Mouse (Mus musculus) MEL (cell line): Measurements from ENCODE around the gene Rpl29. TPM values are rescaled to one million over a fixed set of nuclear protein-coding genes. Genes with fewer than 3 reads are reported as not detected.

Source experiments
- DNase-seq: peaks from one replicate; pipeline ENCODE4 v3.0.0; 2011; ENCODE audit warnings: low read depth, low spot score
- H3K27ac ChIP-seq: 2 replicates; pipeline ENCODE4 v1.5.1; 2012; ENCODE audit warnings: low read depth, mild to moderate bottlenecking, control low read depth, low read length, moderate library complexity; ENCODE audit not compliant: control insufficient read depth
- H3K27me3 ChIP-seq, 2 experiments: fragments of 150-350 bp in 1 of 2; sonication (generic) in 1 of 2; 2 replicates each; pipeline ENCODE4 v1.6.1; 2012; ENCODE audit warnings: low read length in 2 of 2, mild to moderate bottlenecking in 2 of 2, improper control_type of control experiment in 1 of 2, moderate library complexity in 1 of 2; ENCODE audit not compliant: insufficient read depth in 2 of 2, control insufficient read depth in 1 of 2
- H3K36me3 ChIP-seq, 2 experiments: 2 replicates each; pipeline ENCODE4 v1.6.1; 2012 to 2014; ENCODE audit warnings: low read length in 2 of 2, improper control_type of control experiment in 1 of 2, inconsistent platforms in 1 of 2, mild to moderate bottlenecking in 1 of 2; ENCODE audit not compliant: insufficient read depth in 2 of 2, control insufficient read depth in 1 of 2
- H3K4me1 ChIP-seq, 2 experiments: fragments of 150-350 bp in 1 of 2; sonication (generic) in 1 of 2; 2 replicates each; pipeline ENCODE4 v1.6.1; 2012; ENCODE audit warnings: low read length in 2 of 2, improper control_type of control experiment in 1 of 2, mild to moderate bottlenecking in 1 of 2; ENCODE audit not compliant: insufficient read depth in 2 of 2, control insufficient read depth in 1 of 2
- H3K4me3 ChIP-seq, 2 experiments: fragments of 150-350 bp in 1 of 2; sonication (generic) in 1 of 2; 2 replicates each; pipeline ENCODE4 v1.5.1; 2012; ENCODE audit warnings: low read depth in 2 of 2, low read length in 2 of 2, mild to moderate bottlenecking in 2 of 2, moderate library complexity in 2 of 2, control low read depth in 1 of 2, improper control_type of control experiment in 1 of 2; ENCODE audit not compliant: control insufficient read depth in 1 of 2, insufficient read depth in 1 of 2
- H3K79me2 ChIP-seq: 2 replicates; pipeline ENCODE4 v1.6.1; 2012; ENCODE audit warnings: mild to moderate bottlenecking, low read length, moderate library complexity; ENCODE audit not compliant: control insufficient read depth, poor library complexity, insufficient read depth
- H3K9ac ChIP-seq: 2 replicates; pipeline ENCODE4 v1.6.1; 2012; ENCODE audit warnings: low read depth, mild to moderate bottlenecking, control low read depth, low read length, moderate library complexity; ENCODE audit not compliant: control insufficient read depth, poor library complexity, severe bottlenecking
- H3K9me3 ChIP-seq: fragments of 150-350 bp; sonication (generic); replicated peaks from 2 replicates; pipeline ENCODE4 v1.6.1; 2012; ENCODE audit warnings: mild to moderate bottlenecking, low read length, improper control_type of control experiment, moderate library complexity; ENCODE audit not compliant: insufficient read depth
- CHD1 ChIP-seq: IDR thresholded peaks from 2 replicates; pipeline ENCODE4 v1.6.1; 2012; ENCODE audit warnings: low read depth, mild to moderate bottlenecking, inconsistent platforms, low read length, improper control_type of control experiment
- CTCF ChIP-seq, 3 experiments: IDR thresholded peaks in 2 of 3; conservative IDR thresholded peaks in 1 of 3; 2 replicates each; pipeline ENCODE4 v1.5.1; 2011 to 2012; ENCODE audit warnings: low read length in 3 of 3, low read depth in 2 of 3, mild to moderate bottlenecking in 2 of 3, improper control_type of control experiment in 1 of 3, inconsistent platforms in 1 of 3, mixed read lengths in 1 of 3, moderate library complexity in 1 of 3; ENCODE audit not compliant: control insufficient read depth in 1 of 3, insufficient read depth in 1 of 3, poor library complexity in 1 of 3, severe bottlenecking in 1 of 3
- ELF1 ChIP-seq: IDR thresholded peaks from 2 replicates; pipeline ENCODE4 v1.6.1; 2014; ENCODE audit warnings: low read depth, mild to moderate bottlenecking, inconsistent platforms, low read length, improper control_type of control experiment, moderate library complexity
- EP300 ChIP-seq, 2 experiments: IDR thresholded peaks; 2 replicates each; pipeline ENCODE4 v1.6.1; 2011; ENCODE audit warnings: improper control_type of control experiment in 2 of 2, low read length in 2 of 2, low read depth in 1 of 2, mild to moderate bottlenecking in 1 of 2
- ETS1 ChIP-seq: IDR thresholded peaks from 2 replicates; pipeline ENCODE4 v1.6.1; 2012; ENCODE audit warnings: low read depth, mild to moderate bottlenecking, inconsistent platforms, low read length, improper control_type of control experiment, moderate library complexity
- GABPA ChIP-seq: IDR thresholded peaks from 2 replicates; pipeline ENCODE4 v1.6.1; 2012; ENCODE audit warnings: low read depth, mild to moderate bottlenecking, inconsistent platforms, low read length, improper control_type of control experiment, moderate library complexity
- GATA1 ChIP-seq: IDR thresholded peaks from 2 replicates; pipeline ENCODE4 v1.6.1; 2011; ENCODE audit warnings: low read depth, low read length, improper control_type of control experiment
- HCFC1 ChIP-seq: IDR thresholded peaks from 2 replicates; pipeline ENCODE4 v1.6.1; 2012; ENCODE audit warnings: low read depth, mild to moderate bottlenecking, inconsistent platforms, low read length, improper control_type of control experiment, moderate library complexity
- JUND ChIP-seq: IDR thresholded peaks from 2 replicates; pipeline ENCODE4 v1.6.1; 2011; ENCODE audit warnings: low read depth, mild to moderate bottlenecking, improper control_type of control experiment, low read length
- MAFK ChIP-seq: IDR thresholded peaks from 2 replicates; pipeline ENCODE4 v1.6.1; 2011; ENCODE audit warnings: low read depth, mild to moderate bottlenecking, low read length, improper control_type of control experiment, borderline replicate concordance
- MYC ChIP-seq: IDR thresholded peaks from 2 replicates; pipeline ENCODE4 v1.6.1; 2011; ENCODE audit warnings: low read depth, mild to moderate bottlenecking, low read length, improper control_type of control experiment, moderate library complexity
- NRF1 ChIP-seq: IDR thresholded peaks from 2 replicates; pipeline ENCODE4 v1.6.1; 2014; ENCODE audit warnings: low read depth, mild to moderate bottlenecking, inconsistent platforms, low read length, improper control_type of control experiment, moderate library complexity; ENCODE audit not compliant: poor library complexity, insufficient read depth, severe bottlenecking
- POLR2AphosphoS2 ChIP-seq: IDR thresholded peaks from 2 replicates; pipeline ENCODE4 v1.6.1; 2011; ENCODE audit warnings: low read length, improper control_type of control experiment
- RAD21 ChIP-seq: IDR thresholded peaks from 2 replicates; pipeline ENCODE4 v1.6.1; 2011; ENCODE audit warnings: mild to moderate bottlenecking, low read depth, low read length, improper control_type of control experiment
- SIN3A ChIP-seq: IDR thresholded peaks from 2 replicates; pipeline ENCODE4 v1.6.1; 2012; ENCODE audit warnings: low read length, improper control_type of control experiment, inconsistent platforms
- TBP ChIP-seq: IDR thresholded peaks from 2 replicates; pipeline ENCODE4 v1.8.0; 2011; ENCODE audit warnings: low read depth, low read length, improper control_type of control experiment
- USF1 ChIP-seq: IDR thresholded peaks from 2 replicates; pipeline ENCODE4 v1.6.1; 2014; ENCODE audit warnings: low read depth, mild to moderate bottlenecking, inconsistent platforms, low read length, improper control_type of control experiment, moderate library complexity
- USF2 ChIP-seq, 2 experiments: IDR thresholded peaks; 2 replicates each; pipeline ENCODE4 v1.6.1; 2011 to 2012; ENCODE audit warnings: improper control_type of control experiment in 2 of 2, low read length in 2 of 2, borderline replicate concordance in 1 of 2, inconsistent platforms in 1 of 2, low read depth in 1 of 2, mild to moderate bottlenecking in 1 of 2; ENCODE audit not compliant: insufficient read depth in 1 of 2
- ZMIZ1 ChIP-seq: IDR thresholded peaks from 2 replicates; pipeline ENCODE4 v1.6.1; 2012; ENCODE audit warnings: low read depth, mild to moderate bottlenecking, inconsistent platforms, low read length, improper control_type of control experiment, moderate library complexity
- polyA plus RNA-seq, 2 experiments: library from polyadenylated mRNA; stranded (reverse) in 1 of 2; unstranded in 1 of 2; fragments of >175 nt in 1 of 2; fragments of >200 nt in 1 of 2; gene quantifications; 2 replicates each; pipeline versions ENCODE4 v1.2.1 to v1.2.4; 2012; ENCODE audit warnings: low replicate concordance in 2 of 2, low read depth in 1 of 2; ENCODE audit not compliant: insufficient read length in 2 of 2, insufficient read depth in 1 of 2, missing spikeins in 1 of 2
- total RNA-seq: library from RNA; depleted of rRNA; stranded (reverse); fragments of 300-350 nt; gene quantifications from 2 replicates; pipeline ENCODE4 v1.2.3, GENCODE M21; 2012

Gene Rpl29
- total and polyA plus RNA-seq, 3 experiments: 60.8 to 761 TPM; not detected in 1

DNA sequence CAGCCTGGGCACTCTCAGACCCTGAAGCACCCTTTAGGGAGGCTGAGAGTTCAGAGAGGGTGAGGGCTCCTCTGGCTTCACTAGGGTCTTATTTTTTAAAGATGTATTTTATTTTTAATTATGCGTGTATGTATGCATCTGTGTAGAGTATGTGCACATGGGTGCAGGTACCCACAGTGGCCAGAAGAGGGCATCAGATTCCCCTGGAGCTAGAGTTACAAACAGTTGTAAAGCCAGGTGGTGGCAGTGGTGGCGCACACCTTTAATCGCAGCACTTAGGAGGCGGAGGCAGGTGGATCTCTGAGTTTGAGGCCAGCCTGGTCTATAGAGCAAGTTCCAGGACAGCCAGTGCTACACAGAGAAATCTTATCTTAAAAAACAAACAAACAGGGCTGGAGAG, 20.2 kb upstream of the Rpl29 start:
- no peaks in the 10 kb centered on the region for H3K9me3 ChIP-seq
- H3K4me3 ChIP-seq: no peak overlapping the region
- no peak for DNase-seq
- H3K79me2 ChIP-seq: no peaks in the 10 kb centered on the region
- H3K27ac ChIP-seq: no peak overlapping the region
- TF ChIP-seq SIN3A (no peak), USF2 (IDR thresholded peaks at IDR 0.05; ENCODE audit: borderline replicate concordance in 1 of 2, insufficient read depth in 1 of 2, low read depth in 1 of 2, low read length in 2 of 2) (no peak), CTCF (IDR thresholded peaks at IDR 0.05 in 2 of 3, conservative IDR thresholded peaks at IDR 0.05 in 1 of 3; ENCODE audit: control insufficient read depth in 1 of 3, insufficient read depth in 1 of 3, low read depth in 2 of 3, low read length in 3 of 3, poor library complexity in 1 of 3, severe bottlenecking in 1 of 3) (peak; percentile 18 to 20 (median 18); a peak in 3 of 6 replicates), RAD21 (no peak), TBP (no peak)
- TF ChIP-seq, all 39 proteins: peak for 1
- no peak overlapping the region for H3K9ac ChIP-seq
- H3K27me3 ChIP-seq: no peaks in the 10 kb centered on the region; a peak in 2 of 4 replicates
- no peaks in the 10 kb centered on the region; a peak in 2 of 4 replicates for H3K36me3 ChIP-seq
- peaks cover 0 to 5% of the 10 kb centered on the region in 2 experiments; a peak in 1 of 4 replicates for H3K4me1 ChIP-seq

DNA sequence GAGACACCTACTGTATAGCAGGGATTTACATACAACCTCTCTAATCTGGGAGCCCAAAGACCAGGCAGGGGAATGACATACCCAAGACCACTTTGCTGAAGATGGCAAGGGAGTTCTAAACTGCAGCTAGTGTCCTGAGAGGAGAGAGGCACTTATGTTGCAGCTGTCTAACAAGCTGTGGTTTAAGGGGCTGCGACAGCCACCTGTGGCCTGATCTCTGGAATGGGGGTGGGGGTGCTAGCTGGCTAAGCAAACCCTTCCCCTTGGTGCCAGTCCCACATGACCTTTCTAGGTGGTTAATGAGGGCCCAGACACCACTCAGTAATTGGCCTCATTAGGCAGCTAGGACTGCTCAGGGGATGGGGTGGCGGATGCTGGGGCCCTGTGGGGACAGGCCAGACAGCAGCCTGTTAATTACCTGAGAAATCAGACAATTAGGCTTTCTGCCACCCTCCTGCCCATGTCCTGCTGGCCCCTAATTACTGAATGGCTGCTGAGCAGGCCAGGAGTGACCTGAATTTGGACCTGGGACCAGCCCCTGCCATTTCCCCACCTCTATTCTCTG, 19.1 kb upstream of the Rpl29 start:
- Histone ChIP-seq H3K27me3 (no peaks in the 10 kb centered on the region; a peak in 2 of 4 replicates), H3K27ac (no peak overlapping the region), H3K9ac (no peak overlapping the region), H3K79me2 (no peaks in the 10 kb centered on the region), H3K4me1 (peaks cover 0 to 5% of the 10 kb centered on the region in 2 experiments; a peak in 1 of 4 replicates), H3K36me3 (no peaks in the 10 kb centered on the region; a peak in 1 of 4 replicates), H3K4me3 (no peak overlapping the region), H3K9me3 (no peaks in the 10 kb centered on the region)
- no peak for DNase-seq
- TF ChIP-seq EP300 (IDR thresholded peaks at IDR 0.05; ENCODE audit: low read depth in 1 of 2, low read length in 2 of 2): no peak
- TF ChIP-seq JUND: no peak
- TF ChIP-seq MAFK: no peak

GRCm38 (mm10) chr9:106411091-106411594, 18.1 kb upstream of the Rpl29 start:
- DNase-seq: no peak
- H3K36me3 ChIP-seq: no peaks in the 10 kb centered on the region
- H3K4me1 ChIP-seq: no peaks in the 10 kb centered on the region
- no peaks in the 10 kb centered on the region for H3K9me3 ChIP-seq
- H3K27me3 ChIP-seq: no peaks in the 10 kb centered on the region; a peak in 2 of 4 replicates
- H3K27ac ChIP-seq: no peak overlapping the region
- no peaks in the 10 kb centered on the region for H3K79me2 ChIP-seq
- no peak overlapping the region for H3K4me3 ChIP-seq
- no peak overlapping the region for H3K9ac ChIP-seq
- TF ChIP-seq HCFC1: no peak
- no peak for TF ChIP-seq MYC
- TF ChIP-seq SIN3A: no peak
- no peak for TF ChIP-seq CTCF (IDR thresholded peaks at IDR 0.05 in 2 of 3, conservative IDR thresholded peaks at IDR 0.05 in 1 of 3; ENCODE audit: control insufficient read depth in 1 of 3, insufficient read depth in 1 of 3, low read depth in 2 of 3, low read length in 3 of 3, poor library complexity in 1 of 3, severe bottlenecking in 1 of 3)
- no peak for TF ChIP-seq ZMIZ1
- no peak for TF ChIP-seq TBP
- no peak for TF ChIP-seq USF2 (IDR thresholded peaks at IDR 0.05; ENCODE audit: borderline replicate concordance in 1 of 2, insufficient read depth in 1 of 2, low read depth in 1 of 2, low read length in 2 of 2)
- no peak for TF ChIP-seq NRF1
- no peak for TF ChIP-seq POLR2AphosphoS2
- no peak for TF ChIP-seq EP300 (IDR thresholded peaks at IDR 0.05; ENCODE audit: low read depth in 1 of 2, low read length in 2 of 2)
- no peak for TF ChIP-seq GABPA
- TF ChIP-seq MAFK: no peak
- no peak for TF ChIP-seq GATA1
- no peak for TF ChIP-seq ELF1
- TF ChIP-seq USF1: no peak
- no peak for TF ChIP-seq CHD1
- TF ChIP-seq ETS1: no peak
